Mouse (Mus musculus): ENCODE data around the gene Lrrc59. TPM values are rescaled to one million over a fixed set of nuclear protein-coding genes. Genes with fewer than 3 reads are reported as not detected.

Lrrc59 gene
- polyA plus RNA-seq, 1 experiment from 2014 or later, result 169 TPM

GRCm38 (mm10) chr11:94601321-94602281, 28.0 kb upstream of the Lrrc59 start, which contains the start of gene Acsf2:
Acsf2 (minus strand) TSS chr11:94601871.
- Histone ChIP-seq H3K9ac (ENCODE audit: low read depth, low read length) (peak within 1 kb of the TSS; percentile 59), H3K4me2 (replicated peaks; ENCODE audit: low read depth, low read length) (peak within 1 kb of the TSS; percentile 66), H3K36me3 (ENCODE audit: control insufficient read depth, insufficient read depth, low read length) (no peaks in the 10 kb centered on the region), H3K27me3 (ENCODE audit: control insufficient read depth, insufficient read depth, low read length) (no peaks in the 10 kb centered on the region), H3K9me3 (ENCODE audit: control insufficient read depth, low read length) (no peaks in the 10 kb centered on the region), H3K4me3 (ENCODE audit: low read depth, low read length) (peak within 1 kb of the TSS; percentile 43), H3K27ac (ENCODE audit: low read depth, low read length) (no peak within 1 kb of the TSS), H3K4me1 (replicated peaks; ENCODE audit: control insufficient read depth, insufficient read depth, low read length) (no peaks in the 10 kb centered on the region)
- peak; percentile 83 for DNase-seq (ENCODE audit: low spot score)
- WGBS, result under 1% methylated on average over 47 of the region's 52 CpGs
- ATAC-seq (ENCODE audit: low FRiP score), result peak; percentile 94

- Histone ChIP-seq H3K9ac (ENCODE audit: low read depth, low read length) (no peak overlapping the region), H3K9me3 (ENCODE audit: control insufficient read depth, low read length) (no peaks in the 10 kb centered on the region), H3K4me1 (replicated peaks; ENCODE audit: control insufficient read depth, insufficient read depth, low read length) (no peaks in the 10 kb centered on the region), H3K4me2 (replicated peaks; ENCODE audit: low read depth, low read length) (peak overlapping the region; percentile 66), H3K36me3 (ENCODE audit: control insufficient read depth, insufficient read depth, low read length) (no peaks in the 10 kb centered on the region), H3K4me3 (ENCODE audit: low read depth, low read length) (no peak overlapping the region), H3K27me3 (ENCODE audit: control insufficient read depth, insufficient read depth, low read length) (no peaks in the 10 kb centered on the region), H3K27ac (ENCODE audit: low read depth, low read length) (no peak overlapping the region)
- ATAC-seq (ENCODE audit: low FRiP score) (no peak), DNase-seq (ENCODE audit: low spot score) (no peak)
- WGBS, result 64% methylated on average over 11 of the region's 11 CpGs
Measured at GRCm38 (mm10) chr11:94602356-94602955, 27.1 kb upstream of the Lrrc59 start.

- H3K27ac ChIP-seq (ENCODE audit: low read depth, low read length), result no peak overlapping the region
- H3K4me1 ChIP-seq (replicated peaks; ENCODE audit: control insufficient read depth, insufficient read depth, low read length), result no peaks in the 10 kb centered on the region
- WGBS, result 72% methylated on average over 4 of the region's 4 CpGs
- no peak overlapping the region for H3K4me3 ChIP-seq (ENCODE audit: low read depth, low read length)
- no peaks in the 10 kb centered on the region for H3K27me3 ChIP-seq (ENCODE audit: control insufficient read depth, insufficient read depth, low read length)
- no peak overlapping the region for H3K4me2 ChIP-seq (replicated peaks; ENCODE audit: low read depth, low read length)
- DNase-seq (ENCODE audit: low spot score) (no peak), ATAC-seq (ENCODE audit: low FRiP score) (no peak)
- H3K9ac ChIP-seq (ENCODE audit: low read depth, low read length), result no peak overlapping the region
- H3K9me3 ChIP-seq (ENCODE audit: control insufficient read depth, low read length), result no peaks in the 10 kb centered on the region
- H3K36me3 ChIP-seq (ENCODE audit: control insufficient read depth, insufficient read depth, low read length), result no peaks in the 10 kb centered on the region
Measured at GRCm38 (mm10) chr11:94610744-94611740, 18.5 kb upstream of the Lrrc59 start.

GRCm38 (mm10) chr11:94614603-94615002, 15.0 kb upstream of the Lrrc59 start:
- no peak overlapping the region for H3K27ac ChIP-seq (ENCODE audit: low read depth, low read length)
- no peak overlapping the region for H3K4me3 ChIP-seq (ENCODE audit: low read depth, low read length)
- WGBS, result 75% methylated on average over 4 of the region's 4 CpGs
- no peak for ATAC-seq (ENCODE audit: low FRiP score)
- no peak overlapping the region for H3K9ac ChIP-seq (ENCODE audit: low read depth, low read length)
- no peaks in the 10 kb centered on the region for H3K27me3 ChIP-seq (ENCODE audit: control insufficient read depth, insufficient read depth, low read length)
- DNase-seq (ENCODE audit: low spot score), result no peak
- no peaks in the 10 kb centered on the region for H3K36me3 ChIP-seq (ENCODE audit: control insufficient read depth, insufficient read depth, low read length)
- H3K4me1 ChIP-seq (replicated peaks; ENCODE audit: control insufficient read depth, insufficient read depth, low read length), result no peaks in the 10 kb centered on the region
- H3K9me3 ChIP-seq (ENCODE audit: control insufficient read depth, low read length), result no peaks in the 10 kb centered on the region
- H3K4me2 ChIP-seq (replicated peaks; ENCODE audit: low read depth, low read length), result no peak overlapping the region

GRCm38 (mm10) chr11:94615494-94615893, 14.1 kb upstream of the Lrrc59 start:
- DNase-seq (ENCODE audit: low spot score) (no peak), ATAC-seq (ENCODE audit: low FRiP score) (no peak)
- H3K9me3 ChIP-seq (ENCODE audit: control insufficient read depth, low read length), result no peaks in the 10 kb centered on the region
- WGBS, result 31% methylated on average over 4 of the region's 4 CpGs
- no peak overlapping the region for H3K4me2 ChIP-seq (replicated peaks; ENCODE audit: low read depth, low read length)
- H3K4me3 ChIP-seq (ENCODE audit: low read depth, low read length), result no peak overlapping the region
- no peak overlapping the region for H3K9ac ChIP-seq (ENCODE audit: low read depth, low read length)
- no peaks in the 10 kb centered on the region for H3K4me1 ChIP-seq (replicated peaks; ENCODE audit: control insufficient read depth, insufficient read depth, low read length)
- H3K27ac ChIP-seq (ENCODE audit: low read depth, low read length), result no peak overlapping the region
- no peaks in the 10 kb centered on the region for H3K36me3 ChIP-seq (ENCODE audit: control insufficient read depth, insufficient read depth, low read length)
- no peaks in the 10 kb centered on the region for H3K27me3 ChIP-seq (ENCODE audit: control insufficient read depth, insufficient read depth, low read length)

- Histone ChIP-seq H3K27ac (ENCODE audit: low read depth, low read length) (no peak overlapping the region), H3K27me3 (ENCODE audit: control insufficient read depth, insufficient read depth, low read length) (no peaks in the 10 kb centered on the region), H3K4me1 (replicated peaks; ENCODE audit: control insufficient read depth, insufficient read depth, low read length) (no peaks in the 10 kb centered on the region), H3K4me3 (ENCODE audit: low read depth, low read length) (no peak overlapping the region), H3K9ac (ENCODE audit: low read depth, low read length) (no peak overlapping the region), H3K9me3 (ENCODE audit: control insufficient read depth, low read length) (no peaks in the 10 kb centered on the region), H3K36me3 (ENCODE audit: control insufficient read depth, insufficient read depth, low read length) (no peaks in the 10 kb centered on the region), H3K4me2 (replicated peaks; ENCODE audit: low read depth, low read length) (no peak overlapping the region)
- DNase-seq (ENCODE audit: low spot score), result no peak
- ATAC-seq (ENCODE audit: low FRiP score), result no peak
- WGBS, result 92% methylated on average over 2 of the region's 2 CpGs
Measured at GRCm38 (mm10) chr11:94617646-94618045, 11.9 kb upstream of the Lrrc59 start.

- no peaks in the 10 kb centered on the region for H3K27me3 ChIP-seq (ENCODE audit: control insufficient read depth, insufficient read depth, low read length)
- no peaks in the 10 kb centered on the region for H3K9me3 ChIP-seq (ENCODE audit: control insufficient read depth, low read length)
- no peak overlapping the region for H3K9ac ChIP-seq (ENCODE audit: low read depth, low read length)
- 63% methylated on average over 6 of the region's 6 CpGs for WGBS
- DNase-seq (ENCODE audit: low spot score) (no peak), ATAC-seq (ENCODE audit: low FRiP score) (no peak)
- H3K4me1 ChIP-seq (replicated peaks; ENCODE audit: control insufficient read depth, insufficient read depth, low read length), result no peaks in the 10 kb centered on the region
- H3K4me3 ChIP-seq (ENCODE audit: low read depth, low read length), result no peak overlapping the region
- H3K36me3 ChIP-seq (ENCODE audit: control insufficient read depth, insufficient read depth, low read length), result no peaks in the 10 kb centered on the region
- H3K27ac ChIP-seq (ENCODE audit: low read depth, low read length), result no peak overlapping the region
- no peak overlapping the region for H3K4me2 ChIP-seq (replicated peaks; ENCODE audit: low read depth, low read length)
Measured at GRCm38 (mm10) chr11:94620766-94621457, 8.7 kb upstream of the Lrrc59 start.

GRCm38 (mm10) chr11:94621458-94621852, 8.1 kb upstream of the Lrrc59 start:
- no peak overlapping the region for H3K9ac ChIP-seq (ENCODE audit: low read depth, low read length)
- H3K27me3 ChIP-seq (ENCODE audit: control insufficient read depth, insufficient read depth, low read length), result no peaks in the 10 kb centered on the region
- H3K4me1 ChIP-seq (replicated peaks; ENCODE audit: control insufficient read depth, insufficient read depth, low read length), result no peaks in the 10 kb centered on the region
- no peak overlapping the region for H3K27ac ChIP-seq (ENCODE audit: low read depth, low read length)
- ATAC-seq (ENCODE audit: low FRiP score) (no peak), DNase-seq (ENCODE audit: low spot score) (no peak)
- H3K4me3 ChIP-seq (ENCODE audit: low read depth, low read length), result no peak overlapping the region
- no peak overlapping the region for H3K4me2 ChIP-seq (replicated peaks; ENCODE audit: low read depth, low read length)
- no peaks in the 10 kb centered on the region for H3K36me3 ChIP-seq (ENCODE audit: control insufficient read depth, insufficient read depth, low read length)
- no peaks in the 10 kb centered on the region for H3K9me3 ChIP-seq (ENCODE audit: control insufficient read depth, low read length)

Data from hindbrain, embryonic 11.5 days (tissue).